Mouse (Mus musculus): ENCODE data around the gene Olfr601. TPM values are rescaled to one million over a fixed set of nuclear protein-coding genes. Genes with fewer than 3 reads are reported as not detected.
"Not testable (repeated sequence)": the region's sequence is repeated elsewhere in the genome, so short reads cannot be mapped to it uniquely, and the experiment has no call there.

Olfr601 gene
- not detected for total RNA-seq (2021)
- long read RNA-seq, experiment 1, result 0 reads
- long read RNA-seq, experiment 2, result 0 reads

DNA sequence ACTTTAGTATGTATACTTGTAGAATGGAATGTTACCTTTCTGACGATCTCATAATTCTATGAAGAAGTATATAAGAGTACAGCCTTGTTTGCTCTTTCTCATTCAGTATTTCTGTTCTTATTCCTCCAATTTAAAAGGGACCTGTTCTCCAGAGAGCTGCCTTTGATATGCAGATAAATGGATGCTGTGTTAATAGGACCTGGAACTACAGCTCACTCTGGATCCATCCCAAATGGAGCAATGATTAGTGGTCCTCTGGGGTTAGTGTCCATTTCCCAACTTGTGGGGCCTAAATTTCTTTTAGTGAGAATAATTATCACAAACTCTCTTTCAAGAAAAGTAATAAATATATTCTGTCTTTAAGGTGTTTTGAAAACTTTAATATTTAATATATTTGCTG lies at the start of gene Olfr601:
Gene Olfr601 (minus strand): TSS at position 101 of the 400 bp plus-strand sequence.
- no peak for DNase-seq (ENCODE audit: low spot score in 2 of 2)

DNA sequence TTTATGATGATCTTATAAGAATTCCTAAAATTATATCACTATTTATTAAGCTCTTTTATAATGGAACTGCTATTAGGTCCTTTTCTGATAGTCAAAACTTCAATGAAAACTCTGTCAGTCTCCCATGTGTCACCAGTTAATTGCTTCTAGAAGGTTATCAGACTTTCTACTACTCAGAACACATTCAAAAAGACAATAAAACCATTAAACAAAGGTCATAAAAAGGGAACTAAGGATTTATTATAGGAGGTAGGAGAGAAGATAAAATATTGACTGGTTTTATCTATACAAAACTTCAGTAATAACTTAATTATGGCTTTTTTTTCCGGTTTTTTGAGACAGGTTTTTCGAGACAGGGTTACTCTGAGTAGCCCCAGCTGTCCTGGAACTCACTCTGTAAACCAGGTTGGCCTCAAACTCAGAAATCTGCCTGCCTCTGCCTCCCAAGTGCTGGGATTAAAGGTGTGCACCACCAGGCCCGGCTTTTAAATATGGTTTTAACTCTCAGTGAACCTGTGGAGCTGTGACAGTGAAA lies 44.1 kb upstream of the Olfr601 start:
- not testable (repeated sequence) for DNase-seq (ENCODE audit: low spot score in 2 of 2)

DNA sequence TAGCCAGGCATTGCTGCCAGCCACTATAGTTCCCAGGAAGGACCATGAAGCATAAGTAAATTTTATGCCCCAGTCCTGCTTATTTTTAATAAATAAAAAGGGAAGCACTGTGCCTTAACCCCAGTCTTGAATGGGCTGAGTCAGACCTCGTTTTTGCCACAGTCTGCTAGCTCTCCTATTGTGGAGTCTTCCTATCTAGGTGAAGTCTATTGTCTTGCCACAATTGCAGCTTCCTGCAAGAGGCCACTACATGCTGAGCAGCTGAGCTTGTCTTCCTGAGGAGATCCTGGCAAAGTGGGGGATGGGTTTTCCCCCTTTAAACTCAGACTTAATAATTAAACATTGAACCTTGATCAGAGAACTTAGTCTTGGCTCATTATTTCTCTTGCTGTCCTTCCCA lies 36.5 kb upstream of the Olfr601 start:
- DNase-seq (ENCODE audit: low spot score in 2 of 2), result no peak

DNA sequence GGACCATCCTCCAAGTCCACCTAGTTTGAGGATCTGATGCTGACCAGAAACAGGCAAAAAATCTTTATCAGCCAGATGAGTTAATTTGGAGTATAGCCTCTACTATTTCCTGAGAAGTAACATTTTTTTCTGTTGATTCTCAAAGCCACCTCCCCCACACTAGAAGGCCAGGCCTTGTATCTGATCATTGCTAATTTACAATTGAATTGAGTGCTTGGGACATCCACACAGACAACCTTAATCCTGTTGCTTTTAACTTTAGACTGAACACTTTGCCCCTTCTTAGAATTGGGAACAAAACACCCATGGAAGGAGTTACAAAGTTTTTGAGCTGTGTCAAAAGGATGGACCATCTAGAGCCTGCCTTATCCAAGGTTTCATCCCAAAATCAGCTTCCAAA lies 35.3 kb upstream of the Olfr601 start:
- DNase-seq (ENCODE audit: low spot score in 2 of 2), result no peak

DNA sequence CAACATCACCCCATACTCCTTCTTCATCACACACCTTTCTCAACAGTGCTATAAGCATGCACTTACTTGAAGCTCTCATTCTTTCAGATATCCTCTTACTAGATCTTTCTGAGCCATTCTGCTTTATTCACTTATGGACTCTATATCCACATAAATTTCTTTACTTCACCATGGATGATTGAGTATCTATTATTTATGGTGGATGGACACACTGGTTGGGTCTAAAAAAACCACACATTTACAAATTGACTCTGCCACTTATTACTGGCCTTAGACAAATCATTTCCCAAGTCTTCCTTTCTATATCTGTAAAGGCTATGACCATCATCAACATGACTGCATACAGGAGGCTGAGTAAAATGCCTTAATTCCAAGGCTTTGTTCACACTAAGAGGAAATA lies 23.6 kb upstream of the Olfr601 start, which contains the start of gene Olfr603:
Gene Olfr603 (minus strand): TSS at position 101 of the 400 bp plus-strand sequence.
- DNase-seq (ENCODE audit: low spot score in 2 of 2), result no peak

DNA sequence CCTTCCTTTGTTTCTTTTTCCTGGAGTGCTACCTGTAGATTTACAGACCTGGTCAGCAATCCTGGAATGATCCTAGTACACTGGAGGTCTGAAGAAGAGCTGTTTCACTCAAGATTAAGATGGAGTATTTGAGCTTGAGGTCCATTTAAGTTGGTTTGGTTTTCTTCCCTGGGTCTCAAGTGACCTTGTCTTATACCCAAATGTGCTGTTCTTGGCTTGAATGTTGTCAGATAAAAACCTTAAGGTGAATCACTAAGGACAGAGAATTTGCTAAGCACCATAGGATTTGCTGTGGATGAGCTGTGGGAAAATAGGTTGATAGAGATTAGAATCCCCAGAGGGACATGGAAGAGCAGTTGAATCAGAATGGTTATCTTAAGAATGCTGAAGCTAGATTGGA lies 12.9 kb downstream of the Olfr601 start, which contains the start of gene Olfr600:
Gene Olfr600 (minus strand): TSS at position 101 of the 400 bp plus-strand sequence.
- DNase-seq (ENCODE audit: low spot score in 2 of 2), result no peak

DNA sequence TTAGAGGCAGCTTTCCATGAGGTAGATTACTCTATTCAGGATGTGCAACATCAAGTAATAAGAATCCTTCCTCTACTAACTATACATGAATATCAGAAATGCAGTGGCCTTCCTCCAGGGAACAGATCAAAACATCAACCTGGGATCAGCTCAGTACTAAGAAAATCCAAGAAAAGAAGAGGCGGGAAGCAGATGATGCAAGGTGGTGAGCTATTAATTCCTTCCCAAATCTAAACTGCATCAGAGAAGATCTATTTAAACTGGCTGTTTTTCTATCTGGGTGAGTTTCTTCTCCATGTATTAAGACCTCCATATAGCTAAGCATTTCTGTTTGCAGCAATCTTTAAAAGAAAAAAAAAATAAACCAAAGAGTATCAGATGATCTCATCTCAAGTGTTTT lies 26.8 kb downstream of the Olfr601 start, which contains the start of gene Olfr599:
Gene Olfr599 (plus strand): TSS at position 301 of the 400 bp plus-strand sequence.
- no peak for DNase-seq (ENCODE audit: low spot score in 2 of 2)

DNA sequence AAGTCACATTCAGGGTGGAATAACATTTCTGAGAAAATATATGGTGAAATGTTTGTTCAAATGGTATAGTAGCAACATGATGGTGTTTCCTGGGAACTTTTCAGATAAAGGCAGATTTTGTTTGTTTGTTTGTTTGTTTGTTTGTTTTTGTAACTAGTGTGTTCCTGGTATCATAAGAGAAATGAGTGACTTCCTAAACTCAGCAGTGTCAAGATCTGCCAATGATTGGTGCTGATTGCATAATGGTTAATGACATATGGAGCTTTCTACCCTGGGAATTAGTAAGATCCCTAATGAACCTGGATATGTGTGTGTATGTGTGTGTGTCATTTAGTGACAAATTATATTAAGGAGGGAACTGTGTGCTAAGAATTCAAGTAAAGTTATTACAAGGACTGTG lies 39.2 kb downstream of the Olfr601 start, which contains the start of gene Olfr598:
Gene Olfr598 (plus strand): TSS at position 301 of the 400 bp plus-strand sequence.
- DNase-seq (ENCODE audit: low spot score in 2 of 2), result no peak

DNA sequence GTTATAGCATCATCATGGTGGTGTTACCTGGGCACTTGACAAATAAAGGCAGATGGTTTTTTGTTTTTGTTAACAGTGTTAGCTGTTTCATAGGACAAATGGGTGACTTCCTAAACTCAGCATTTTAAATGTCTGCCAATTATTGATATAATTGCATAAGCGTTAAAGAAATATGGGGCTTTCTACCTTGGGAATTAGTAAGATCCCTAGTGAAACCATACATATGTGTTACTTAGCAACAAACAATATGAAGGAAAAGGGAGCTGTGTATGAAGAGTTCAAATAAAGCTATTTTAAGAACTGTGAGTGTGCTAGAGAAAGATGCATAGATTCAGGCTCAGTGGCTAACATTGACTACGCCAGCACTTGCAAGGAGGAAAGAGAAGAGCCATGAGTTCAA lies 46.4 kb downstream of the Olfr601 start, which contains the start of gene Olfr597:
Gene Olfr597 (plus strand): TSS at position 301 of the 400 bp plus-strand sequence.
- not testable (repeated sequence) for DNase-seq (ENCODE audit: low spot score in 2 of 2)

Other genes with a start within 250 kb of the Olfr601 start
- not detected for gene Olfr586, start 237.0 kb downstream of the Olfr601 start, total RNA-seq (2021)
- gene Olfr588-ps1, start 221.8 kb downstream of the Olfr601 start, total RNA-seq (2021), result not detected
- gene Olfr589, start 206.3 kb downstream of the Olfr601 start, total RNA-seq (2021), result not detected
- gene Olfr591, start 184.3 kb downstream of the Olfr601 start, total RNA-seq (2021), result not detected
- gene Olfr592, start 177.9 kb downstream of the Olfr601 start, total RNA-seq (2021), result not detected
- not detected for gene Olfr593, start 150.8 kb downstream of the Olfr601 start, total RNA-seq (2021)
- not detected for gene Olfr594, start 145.7 kb downstream of the Olfr601 start, total RNA-seq (2021)
- not detected for gene Usp17ld, start 110.2 kb downstream of the Olfr601 start, total RNA-seq (2021)
- gene Olfr596, start 57.0 kb downstream of the Olfr601 start, total RNA-seq (2021), result not detected
- gene Olfr597, start 46.3 kb downstream of the Olfr601 start, total RNA-seq (2021), result not detected
- gene Olfr598, start 39.1 kb downstream of the Olfr601 start, total RNA-seq (2021), result not detected
- gene Olfr599, start 26.7 kb downstream of the Olfr601 start, total RNA-seq (2021), result not detected
- not detected for gene Olfr600, start 13.0 kb downstream of the Olfr601 start, total RNA-seq (2021)
- not detected for gene Olfr603, start 23.5 kb upstream of the Olfr601 start, total RNA-seq (2021)
- gene Usp17lc, start 52.4 kb upstream of the Olfr601 start, total RNA-seq (2021), result not detected
- not detected for gene Olfr605, start 82.8 kb upstream of the Olfr601 start, total RNA-seq (2021)
- gene Olfr606, start 86.4 kb upstream of the Olfr601 start, total RNA-seq (2021), result not detected
- not detected for gene Olfr607, start 101.5 kb upstream of the Olfr601 start, total RNA-seq (2021)
- gene Olfr608, start 107.2 kb upstream of the Olfr601 start, total RNA-seq (2021), result not detected
- gene Olfr609, start 135.4 kb upstream of the Olfr601 start, total RNA-seq (2021), result not detected
- gene Olfr610, start 149.5 kb upstream of the Olfr601 start, total RNA-seq (2021), result not detected
- gene Olfr611, start 158.2 kb upstream of the Olfr601 start, total RNA-seq (2021), result not detected
- not detected for gene Olfr612, start 180.1 kb upstream of the Olfr601 start, total RNA-seq (2021)
- gene Olfr613, start 185.4 kb upstream of the Olfr601 start, total RNA-seq (2021), result not detected
- gene Olfr615, start 193.4 kb upstream of the Olfr601 start, total RNA-seq (2021), result not detected
- gene Olfr616, start 206.5 kb upstream of the Olfr601 start, total RNA-seq (2021), result not detected
- gene Olfr617, start 210.4 kb upstream of the Olfr601 start, total RNA-seq (2021), result not detected
- not detected for gene Olfr618, start 227.4 kb upstream of the Olfr601 start, total RNA-seq (2021)
- gene Olfr619, start 237.9 kb upstream of the Olfr601 start, total RNA-seq (2021), result not detected
- gene Olfr620, start 249.9 kb upstream of the Olfr601 start, total RNA-seq (2021), result not detected